Mouse (Mus musculus) MN1 (cell line): ENCODE results near the gene Kcnj9.

Experiments used
- DNase-seq: peaks from one replicate; pipeline ENCODE4 v3.0.0-alpha.2; 2016; ENCODE audit warnings: low spot score

The Kcnj9 gene

GRCm38 (mm10) chr1:172288900-172289616 is 40.1 kb downstream of the Kcnj9 start:
- DNase-seq: no peak

- no peak for DNase-seq
These were observed 42.4 kb downstream of the Kcnj9 start for GRCm38 (mm10) chr1:172286740-172287139.

GRCm38 (mm10) chr1:172284221-172284620 is 44.9 kb downstream of the Kcnj9 start:
- no peak for DNase-seq

DNA sequence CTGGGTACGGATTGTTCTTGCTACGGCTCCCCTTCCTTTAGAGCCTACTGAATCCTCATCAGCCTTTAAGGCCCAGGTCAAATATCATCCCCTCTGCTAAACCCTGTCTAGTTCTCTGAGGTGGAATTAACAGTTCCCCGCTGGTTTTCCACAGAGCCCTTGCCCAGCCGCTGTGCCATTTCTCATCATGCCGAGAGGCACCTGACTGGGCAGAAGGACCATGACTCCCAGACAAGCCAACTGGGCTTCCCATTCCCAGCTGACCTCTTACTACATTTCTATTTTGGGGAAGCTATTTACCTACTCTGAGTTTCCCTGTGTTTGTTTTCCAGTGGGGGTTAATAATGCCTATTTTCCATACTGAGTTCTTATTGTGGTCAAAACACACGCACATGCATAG is 46.0 kb downstream of the Kcnj9 start:
- DNase-seq: no peak

DNA sequence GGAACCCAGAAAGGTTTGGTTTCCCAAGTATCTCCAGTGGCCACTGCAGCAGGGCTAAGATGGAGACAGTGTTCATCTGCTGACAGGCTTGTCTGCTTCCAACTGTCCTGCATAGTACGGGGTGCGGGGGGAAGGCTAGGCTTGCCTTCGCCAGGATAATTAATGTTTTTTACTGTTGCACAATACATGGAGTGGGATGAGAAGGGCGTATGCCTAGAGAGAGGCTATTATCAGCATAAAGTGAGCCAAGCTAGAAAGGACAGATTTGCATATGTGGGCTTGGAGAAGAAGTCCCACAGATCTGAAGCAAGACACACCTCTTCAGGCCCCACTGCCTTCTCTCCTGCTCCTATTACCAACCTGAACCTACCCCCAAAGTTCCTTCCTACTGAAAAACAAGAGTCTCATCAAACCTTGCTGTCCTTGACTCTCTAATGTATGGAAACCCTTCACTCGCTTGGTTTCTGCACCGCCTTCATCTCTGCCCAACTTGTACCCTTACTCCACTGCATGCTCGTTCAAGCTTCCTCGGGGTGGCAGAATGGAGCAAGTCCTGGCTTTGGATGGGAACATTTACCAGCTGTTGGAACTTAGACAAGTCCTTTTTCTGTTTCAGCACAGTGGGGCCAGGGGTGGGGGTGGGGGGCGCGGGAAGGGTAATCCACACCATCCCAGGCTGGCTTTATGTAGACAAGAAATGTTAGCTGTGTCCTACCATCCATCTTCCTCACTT is 47.4 kb downstream of the Kcnj9 start:
- DNase-seq: no peak

DNA sequence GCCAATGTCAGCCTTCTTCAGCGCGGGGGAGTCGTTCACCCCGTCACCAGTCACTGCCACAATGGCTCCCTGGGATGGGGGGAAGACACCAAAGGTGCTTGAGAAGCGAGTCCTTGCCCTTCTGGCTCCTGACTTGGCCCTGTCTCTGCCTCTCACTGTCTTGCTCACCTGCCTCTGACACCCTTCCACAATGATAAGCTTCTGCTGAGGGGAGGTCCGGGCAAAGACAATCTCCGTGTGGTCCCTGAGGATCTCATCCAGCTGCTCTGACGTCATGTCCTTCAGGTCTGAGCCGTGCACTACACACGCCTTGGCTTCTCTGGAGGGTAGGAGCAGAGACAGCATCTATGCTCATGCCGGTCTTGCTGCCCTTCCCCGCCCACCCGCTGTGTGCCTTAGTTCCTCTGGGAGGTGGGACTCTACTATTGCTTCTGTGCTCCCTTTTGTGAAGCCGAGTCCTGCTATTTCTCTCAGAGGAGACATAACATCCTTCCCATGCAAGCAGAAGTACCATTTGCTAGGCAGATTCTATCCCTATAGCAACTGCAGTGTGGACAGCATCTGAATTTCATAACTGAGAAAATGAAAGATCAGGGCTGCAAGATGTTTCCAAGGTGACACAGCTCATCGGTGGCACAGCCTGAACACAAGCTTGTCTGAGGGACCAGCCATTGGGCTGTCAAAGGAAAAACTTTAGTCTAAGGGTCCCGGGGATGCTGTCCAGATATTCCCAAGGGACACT is 49.2 kb downstream of the Kcnj9 start:
- peak; percentile 12 for DNase-seq

DNA sequence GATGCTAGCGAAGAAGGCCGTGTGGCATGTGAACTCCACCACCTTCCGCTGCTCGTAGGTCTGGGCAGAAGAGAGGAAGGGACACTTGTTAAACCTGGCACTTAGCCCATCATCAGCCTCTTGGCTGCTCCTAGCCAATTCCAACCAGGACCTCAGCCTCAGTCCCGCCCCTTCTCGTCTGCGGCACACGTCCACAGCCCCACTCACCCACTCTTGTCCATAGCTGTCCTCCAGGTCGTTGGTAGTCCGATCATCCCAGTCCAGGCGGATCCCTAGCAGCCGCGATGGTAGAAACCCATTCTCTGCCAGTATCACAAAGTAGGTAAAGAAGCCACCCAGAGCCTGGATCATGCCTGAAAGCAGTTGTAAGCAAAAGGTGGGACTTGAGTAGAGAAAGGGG is 50.8 kb downstream of the Kcnj9 start:
- no peak for DNase-seq

GRCm38 (mm10) chr1:172277172-172277571 is 51.9 kb downstream of the Kcnj9 start:
- no peak for DNase-seq

- DNase-seq: no peak
These were observed 54.6 kb downstream of the Kcnj9 start for GRCm38 (mm10) chr1:172274547-172274946.

DNA sequence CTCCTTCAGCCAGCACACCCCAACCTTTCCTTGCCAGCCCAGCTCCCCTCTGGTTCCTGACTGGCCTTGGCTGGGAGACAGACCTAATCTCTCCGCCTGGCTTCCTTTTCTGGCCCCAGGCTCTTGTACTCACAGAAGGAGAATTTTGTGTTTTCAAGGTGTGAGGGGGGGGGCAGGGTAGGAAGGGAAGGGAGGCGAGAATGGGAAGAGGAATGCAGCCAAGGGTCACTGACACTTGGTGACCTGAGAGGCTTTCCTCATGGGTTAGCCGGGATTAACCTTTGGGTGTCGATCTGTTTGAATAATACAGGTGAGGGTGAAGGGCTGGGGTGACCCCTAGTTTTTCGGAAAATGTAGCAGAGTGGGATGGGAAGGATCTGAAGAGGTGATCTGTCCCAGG is 55.0 kb downstream of the Kcnj9 start:
- DNase-seq: no peak

DNA sequence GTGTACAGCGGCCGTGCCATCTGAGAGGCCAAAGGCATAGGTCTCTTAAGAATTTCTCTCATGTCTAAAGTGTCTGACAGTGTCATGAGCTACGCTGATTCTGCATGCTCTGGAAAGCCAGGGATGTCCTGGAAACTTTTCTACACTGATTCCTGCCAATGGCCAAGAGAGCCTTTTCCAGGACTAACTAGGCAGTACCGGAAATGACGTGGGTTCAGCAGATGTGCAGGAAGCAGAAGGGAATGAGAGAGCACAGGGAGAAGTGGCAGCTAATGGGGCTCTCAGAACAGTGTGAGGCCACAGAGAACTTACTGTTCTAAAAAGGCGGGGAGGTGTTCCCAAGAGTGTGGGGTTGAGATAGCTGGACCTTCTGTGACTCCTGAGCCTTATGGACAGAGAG is 55.7 kb downstream of the Kcnj9 start:
- DNase-seq: no peak

GRCm38 (mm10) chr1:172271765-172272164 is 57.4 kb downstream of the Kcnj9 start:
- no peak for DNase-seq

- DNase-seq: no peak
These were observed 57.9 kb downstream of the Kcnj9 start for GRCm38 (mm10) chr1:172271208-172271607.
